Mouse (Mus musculus) lung, adult 2 months (tissue): ENCODE measurements around the gene 4931422A03Rik.

Experiments used
- CTCF ChIP-seq: fragments of 200-500 bp; IDR thresholded peaks from 2 replicates; pipeline ENCODE4 v1.5.1; 2011; ENCODE audit warnings: mild to moderate bottlenecking, low read length, control low read depth; ENCODE audit not compliant: insufficient read depth
- POLR2A ChIP-seq: fragments of 200-500 bp; IDR thresholded peaks from 2 replicates; pipeline ENCODE4 v1.6.1; 2011; ENCODE audit warnings: low read depth, mild to moderate bottlenecking, control low read depth, low read length, borderline replicate concordance; ENCODE audit errors: extremely low read depth

DNA sequence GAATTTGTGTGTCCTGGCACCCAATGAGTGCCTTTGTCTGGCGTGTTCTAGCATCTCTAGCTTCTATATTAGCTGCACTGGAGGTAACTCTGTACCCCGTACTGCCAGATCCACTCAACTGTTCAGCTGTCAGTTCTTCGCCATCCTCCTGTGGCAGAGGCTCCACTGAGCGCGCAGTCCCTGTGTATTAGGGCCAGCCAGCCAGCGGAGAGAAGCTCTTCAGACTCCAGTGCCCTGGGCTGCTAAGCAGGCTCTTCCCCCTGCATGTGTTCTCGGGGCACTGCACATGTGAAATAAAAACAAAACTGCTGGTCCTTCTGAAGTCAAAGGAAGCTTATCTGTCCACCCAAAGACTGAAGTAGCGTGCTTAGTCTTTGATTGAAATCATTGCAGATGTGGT is 50.9 kb downstream of the 4931422A03Rik start:
- no peak for TF ChIP-seq POLR2A
- TF ChIP-seq CTCF: no peak
